Mouse (Mus musculus): ENCODE data around the gene Fam227b. TPM values are rescaled to one million over a fixed set of nuclear protein-coding genes. Genes with fewer than 3 reads are reported as not detected.

The Fam227b gene
- polyA plus RNA-seq, 1 experiment from 2014 or later = not detected

GRCm38 (mm10) chr2:125975808-125976345, 175.9 kb downstream of the Fam227b start:
- Histone ChIP-seq H3K9ac (ENCODE audit: low read depth, low read length) (no peak overlapping the region), H3K4me3 (ENCODE audit: low read length) (no peak overlapping the region), H3K4me2 (replicated peaks; ENCODE audit: low read depth, low read length) (no peak overlapping the region), H3K36me3 (ENCODE audit: control insufficient read depth, insufficient read depth, low read length) (no peaks in the 10 kb centered on the region; the same call in 1 of the 2 replicates), H3K9me3 (ENCODE audit: control insufficient read depth, low read length) (no peaks in the 10 kb centered on the region), H3K4me1 (ENCODE audit: control insufficient read depth, insufficient read depth, low read length) (peaks cover 6% of the 10 kb centered on the region; the same call in 1 of the 2 replicates), H3K27ac (ENCODE audit: low read depth, low read length) (no peak overlapping the region), H3K27me3 (ENCODE audit: control insufficient read depth, insufficient read depth, low read length) (no peaks in the 10 kb centered on the region)
- ATAC-seq (ENCODE audit: low FRiP score, low TSS enrichment) = no peak
- 48% methylated on average over 5 of the region's 5 CpGs for WGBS

GRCm38 (mm10) chr2:125975206-125975605, 176.6 kb downstream of the Fam227b start:
- Histone ChIP-seq H3K9ac (ENCODE audit: low read depth, low read length) (no peak overlapping the region), H3K4me1 (ENCODE audit: control insufficient read depth, insufficient read depth, low read length) (peaks cover 6% of the 10 kb centered on the region; the same call in 1 of the 2 replicates), H3K4me2 (replicated peaks; ENCODE audit: low read depth, low read length) (no peak overlapping the region), H3K9me3 (ENCODE audit: control insufficient read depth, low read length) (no peaks in the 10 kb centered on the region), H3K4me3 (ENCODE audit: low read length) (no peak overlapping the region), H3K27me3 (ENCODE audit: control insufficient read depth, insufficient read depth, low read length) (no peaks in the 10 kb centered on the region), H3K27ac (ENCODE audit: low read depth, low read length) (no peak overlapping the region), H3K36me3 (ENCODE audit: control insufficient read depth, insufficient read depth, low read length) (no peaks in the 10 kb centered on the region; the same call in 1 of the 2 replicates)
- no peak for ATAC-seq (ENCODE audit: low FRiP score, low TSS enrichment)
- WGBS = 94% methylated on average over 10 of the region's 10 CpGs

GRCm38 (mm10) chr2:125973207-125973606, 178.6 kb downstream of the Fam227b start:
- Histone ChIP-seq H3K4me1 (ENCODE audit: control insufficient read depth, insufficient read depth, low read length) (peaks cover 6% of the 10 kb centered on the region; the same call in 1 of the 2 replicates), H3K9ac (ENCODE audit: low read depth, low read length) (no peak overlapping the region), H3K36me3 (ENCODE audit: control insufficient read depth, insufficient read depth, low read length) (no peaks in the 10 kb centered on the region; the same call in 1 of the 2 replicates), H3K9me3 (ENCODE audit: control insufficient read depth, low read length) (no peaks in the 10 kb centered on the region), H3K27ac (ENCODE audit: low read depth, low read length) (no peak overlapping the region), H3K4me2 (replicated peaks; ENCODE audit: low read depth, low read length) (no peak overlapping the region), H3K4me3 (ENCODE audit: low read length) (no peak overlapping the region), H3K27me3 (ENCODE audit: control insufficient read depth, insufficient read depth, low read length) (no peaks in the 10 kb centered on the region)
- WGBS = 24% methylated on average over 6 of the region's 6 CpGs
- ATAC-seq (ENCODE audit: low FRiP score, low TSS enrichment) = peak; percentile 86

GRCm38 (mm10) chr2:125968811-125969210, 183.0 kb downstream of the Fam227b start:
- Histone ChIP-seq H3K9ac (ENCODE audit: low read depth, low read length) (no peak overlapping the region), H3K4me2 (replicated peaks; ENCODE audit: low read depth, low read length) (no peak overlapping the region), H3K36me3 (ENCODE audit: control insufficient read depth, insufficient read depth, low read length) (no peaks in the 10 kb centered on the region), H3K4me1 (ENCODE audit: control insufficient read depth, insufficient read depth, low read length) (peaks cover 4% of the 10 kb centered on the region; the same call in 1 of the 2 replicates), H3K27me3 (ENCODE audit: control insufficient read depth, insufficient read depth, low read length) (no peaks in the 10 kb centered on the region), H3K27ac (ENCODE audit: low read depth, low read length) (no peak overlapping the region), H3K4me3 (ENCODE audit: low read length) (no peak overlapping the region), H3K9me3 (ENCODE audit: control insufficient read depth, low read length) (no peaks in the 10 kb centered on the region)
- WGBS = 71% methylated on average over 1 of the region's 1 CpGs
- no peak for ATAC-seq (ENCODE audit: low FRiP score, low TSS enrichment)

- no peaks in the 10 kb centered on the region for H3K27me3 ChIP-seq (ENCODE audit: control insufficient read depth, insufficient read depth, low read length)
- no peak overlapping the region for H3K4me3 ChIP-seq (ENCODE audit: low read length)
- H3K9me3 ChIP-seq (ENCODE audit: control insufficient read depth, low read length) = no peaks in the 10 kb centered on the region
- H3K4me2 ChIP-seq (replicated peaks; ENCODE audit: low read depth, low read length) = no peak overlapping the region
- H3K9ac ChIP-seq (ENCODE audit: low read depth, low read length) = no peak overlapping the region
- H3K4me1 ChIP-seq (ENCODE audit: control insufficient read depth, insufficient read depth, low read length) = no peaks in the 10 kb centered on the region
- H3K27ac ChIP-seq (ENCODE audit: low read depth, low read length) = no peak overlapping the region
- 93% methylated on average over 2 of the region's 2 CpGs for WGBS
- H3K36me3 ChIP-seq (ENCODE audit: control insufficient read depth, insufficient read depth, low read length) = peaks cover 10% of the 10 kb centered on the region; the same call in 1 of the 2 replicates
- ATAC-seq (ENCODE audit: low FRiP score, low TSS enrichment) = no peak
These were observed 203.6 kb downstream of the Fam227b start for GRCm38 (mm10) chr2:125948195-125948594.

GRCm38 (mm10) chr2:125943301-125943700, 208.5 kb downstream of the Fam227b start:
- Histone ChIP-seq H3K27ac (ENCODE audit: low read depth, low read length) (no peak overlapping the region), H3K4me2 (replicated peaks; ENCODE audit: low read depth, low read length) (no peak overlapping the region), H3K36me3 (ENCODE audit: control insufficient read depth, insufficient read depth, low read length) (peaks cover 8% of the 10 kb centered on the region; the same call in 1 of the 2 replicates), H3K9me3 (ENCODE audit: control insufficient read depth, low read length) (no peaks in the 10 kb centered on the region), H3K4me3 (ENCODE audit: low read length) (no peak overlapping the region), H3K4me1 (ENCODE audit: control insufficient read depth, insufficient read depth, low read length) (no peaks in the 10 kb centered on the region), H3K9ac (ENCODE audit: low read depth, low read length) (no peak overlapping the region), H3K27me3 (ENCODE audit: control insufficient read depth, insufficient read depth, low read length) (no peaks in the 10 kb centered on the region)
- no peak for ATAC-seq (ENCODE audit: low FRiP score, low TSS enrichment)
- 69% methylated on average over 1 of the region's 1 CpGs for WGBS

- Histone ChIP-seq H3K27me3 (ENCODE audit: control insufficient read depth, insufficient read depth, low read length) (no peaks in the 10 kb centered on the region), H3K9me3 (ENCODE audit: control insufficient read depth, low read length) (no peaks in the 10 kb centered on the region), H3K27ac (ENCODE audit: low read depth, low read length) (no peak overlapping the region), H3K4me3 (ENCODE audit: low read length) (no peak overlapping the region), H3K4me1 (ENCODE audit: control insufficient read depth, insufficient read depth, low read length) (no peaks in the 10 kb centered on the region), H3K4me2 (replicated peaks; ENCODE audit: low read depth, low read length) (no peak overlapping the region), H3K9ac (ENCODE audit: low read depth, low read length) (no peak overlapping the region), H3K36me3 (ENCODE audit: control insufficient read depth, insufficient read depth, low read length) (peaks cover 6% of the 10 kb centered on the region; the same call in 1 of the 2 replicates)
- 66% methylated on average over 6 of the region's 6 CpGs for WGBS
- ATAC-seq (ENCODE audit: low FRiP score, low TSS enrichment) = no peak
These were observed 210.6 kb downstream of the Fam227b start for GRCm38 (mm10) chr2:125941111-125941785.

GRCm38 (mm10) chr2:125938993-125939642, 212.7 kb downstream of the Fam227b start:
- 92% methylated on average over 6 of the region's 6 CpGs for WGBS
- H3K36me3 ChIP-seq (ENCODE audit: control insufficient read depth, insufficient read depth, low read length) = peaks cover 6% of the 10 kb centered on the region; the same call in 1 of the 2 replicates
- H3K9me3 ChIP-seq (ENCODE audit: control insufficient read depth, low read length) = no peaks in the 10 kb centered on the region
- no peaks in the 10 kb centered on the region for H3K27me3 ChIP-seq (ENCODE audit: control insufficient read depth, insufficient read depth, low read length)
- ATAC-seq (ENCODE audit: low FRiP score, low TSS enrichment) = no peak
- H3K27ac ChIP-seq (ENCODE audit: low read depth, low read length) = no peak overlapping the region
- no peak overlapping the region for H3K4me3 ChIP-seq (ENCODE audit: low read length)
- no peaks in the 10 kb centered on the region for H3K4me1 ChIP-seq (ENCODE audit: control insufficient read depth, insufficient read depth, low read length)
- H3K9ac ChIP-seq (ENCODE audit: low read depth, low read length) = no peak overlapping the region
- H3K4me2 ChIP-seq (replicated peaks; ENCODE audit: low read depth, low read length) = no peak overlapping the region

- Histone ChIP-seq H3K4me1 (ENCODE audit: control insufficient read depth, insufficient read depth, low read length) (no peaks in the 10 kb centered on the region), H3K9me3 (ENCODE audit: control insufficient read depth, low read length) (no peaks in the 10 kb centered on the region), H3K9ac (ENCODE audit: low read depth, low read length) (no peak overlapping the region), H3K27ac (ENCODE audit: low read depth, low read length) (no peak overlapping the region), H3K36me3 (ENCODE audit: control insufficient read depth, insufficient read depth, low read length) (peaks cover 12% of the 10 kb centered on the region; the same call in 1 of the 2 replicates), H3K27me3 (ENCODE audit: control insufficient read depth, insufficient read depth, low read length) (no peaks in the 10 kb centered on the region), H3K4me3 (ENCODE audit: low read length) (no peak overlapping the region), H3K4me2 (replicated peaks; ENCODE audit: low read depth, low read length) (no peak overlapping the region)
- ATAC-seq (ENCODE audit: low FRiP score, low TSS enrichment) = no peak
- WGBS = 67% methylated on average over 5 of the region's 5 CpGs
These were observed 215.4 kb downstream of the Fam227b start for GRCm38 (mm10) chr2:125936396-125936795.
